Mouse (Mus musculus): ENCODE results near the gene Secisbp2. TPM values are rescaled to one million over a fixed set of nuclear protein-coding genes. Genes with fewer than 3 reads are reported as not detected.

Secisbp2 gene
- polyA plus RNA-seq, 1 experiment from 2014 or later = 32.2 TPM

GRCm38 (mm10) chr13:51646362-51647027 is 5.0 kb upstream of the Secisbp2 start:
- WGBS = 23% methylated on average over 3 of the region's 3 CpGs
- no peak overlapping the region for H3K9ac ChIP-seq (replicated peaks; ENCODE audit: low read length)
- H3K4me1 ChIP-seq (ENCODE audit: control insufficient read depth, insufficient read depth, low read length) = peaks cover 10% of the 10 kb centered on the region; the same call in 1 of the 2 replicates
- peak overlapping the region; percentile 85 for H3K4me2 ChIP-seq (ENCODE audit: low read length)
- H3K27me3 ChIP-seq (ENCODE audit: control insufficient read depth, insufficient read depth, low read length) = no peaks in the 10 kb centered on the region
- no peaks in the 10 kb centered on the region for H3K9me3 ChIP-seq (ENCODE audit: control insufficient read depth, low read length)
- H3K4me3 ChIP-seq (replicated peaks; ENCODE audit: low read depth, low read length) = peak overlapping the region; percentile 55
- H3K36me3 ChIP-seq (ENCODE audit: control insufficient read depth, insufficient read depth, low read length) = no peaks in the 10 kb centered on the region
- ATAC-seq (ENCODE audit: low FRiP score, low TSS enrichment) = no peak
- DNase-seq = no peak
- no peak overlapping the region for H3K27ac ChIP-seq (replicated peaks; ENCODE audit: low read depth, low read length)

GRCm38 (mm10) chr13:51647770-51648169 is 3.7 kb upstream of the Secisbp2 start:
- Histone ChIP-seq H3K27ac (replicated peaks; ENCODE audit: low read depth, low read length) (no peak overlapping the region), H3K9me3 (ENCODE audit: control insufficient read depth, low read length) (no peaks in the 10 kb centered on the region), H3K9ac (replicated peaks; ENCODE audit: low read length) (no peak overlapping the region), H3K4me1 (ENCODE audit: control insufficient read depth, insufficient read depth, low read length) (peaks cover 14% of the 10 kb centered on the region; the same call in 1 of the 2 replicates), H3K36me3 (ENCODE audit: control insufficient read depth, insufficient read depth, low read length) (no peaks in the 10 kb centered on the region), H3K4me2 (ENCODE audit: low read length) (no peak overlapping the region), H3K4me3 (replicated peaks; ENCODE audit: low read depth, low read length) (no peak overlapping the region), H3K27me3 (ENCODE audit: control insufficient read depth, insufficient read depth, low read length) (no peaks in the 10 kb centered on the region)
- WGBS = 90% methylated on average over 3 of the region's 3 CpGs
- no peak for ATAC-seq (ENCODE audit: low FRiP score, low TSS enrichment)
- DNase-seq = no peak

GRCm38 (mm10) chr13:51648237-51648636 is 3.3 kb upstream of the Secisbp2 start:
- Histone ChIP-seq H3K9ac (replicated peaks; ENCODE audit: low read length) (no peak overlapping the region), H3K4me2 (ENCODE audit: low read length) (no peak overlapping the region), H3K27me3 (ENCODE audit: control insufficient read depth, insufficient read depth, low read length) (no peaks in the 10 kb centered on the region), H3K4me3 (replicated peaks; ENCODE audit: low read depth, low read length) (no peak overlapping the region), H3K9me3 (ENCODE audit: control insufficient read depth, low read length) (no peaks in the 10 kb centered on the region), H3K27ac (replicated peaks; ENCODE audit: low read depth, low read length) (no peak overlapping the region), H3K36me3 (ENCODE audit: control insufficient read depth, insufficient read depth, low read length) (no peaks in the 10 kb centered on the region), H3K4me1 (ENCODE audit: control insufficient read depth, insufficient read depth, low read length) (peaks cover 14% of the 10 kb centered on the region; the same call in 1 of the 2 replicates)
- ATAC-seq (ENCODE audit: low FRiP score, low TSS enrichment) = no peak
- WGBS = 90% methylated on average over 4 of the region's 4 CpGs
- no peak for DNase-seq

GRCm38 (mm10) chr13:51649740-51650139 is 1.8 kb upstream of the Secisbp2 start:
- no peaks in the 10 kb centered on the region for H3K27me3 ChIP-seq (ENCODE audit: control insufficient read depth, insufficient read depth, low read length)
- H3K27ac ChIP-seq (replicated peaks; ENCODE audit: low read depth, low read length) = no peak overlapping the region
- H3K36me3 ChIP-seq (ENCODE audit: control insufficient read depth, insufficient read depth, low read length) = no peaks in the 10 kb centered on the region
- H3K9me3 ChIP-seq (ENCODE audit: control insufficient read depth, low read length) = no peaks in the 10 kb centered on the region
- ATAC-seq (ENCODE audit: low FRiP score, low TSS enrichment) (no peak), DNase-seq (no peak)
- H3K9ac ChIP-seq (replicated peaks; ENCODE audit: low read length) = no peak overlapping the region
- no peak overlapping the region for H3K4me3 ChIP-seq (replicated peaks; ENCODE audit: low read depth, low read length)
- H3K4me1 ChIP-seq (ENCODE audit: control insufficient read depth, insufficient read depth, low read length) = peaks cover 14% of the 10 kb centered on the region; the same call in 1 of the 2 replicates
- WGBS = 54% methylated on average over 1 of the region's 1 CpGs
- H3K4me2 ChIP-seq (ENCODE audit: low read length) = no peak overlapping the region

GRCm38 (mm10) chr13:51653159-51653558 is 1.7 kb downstream of the Secisbp2 start:
- H3K4me2 ChIP-seq (ENCODE audit: low read length) = no peak overlapping the region
- H3K36me3 ChIP-seq (ENCODE audit: control insufficient read depth, insufficient read depth, low read length) = peaks cover 33% of the 10 kb centered on the region
- H3K4me3 ChIP-seq (replicated peaks; ENCODE audit: low read depth, low read length) = no peak overlapping the region
- H3K9me3 ChIP-seq (ENCODE audit: control insufficient read depth, low read length) = no peaks in the 10 kb centered on the region
- H3K27me3 ChIP-seq (ENCODE audit: control insufficient read depth, insufficient read depth, low read length) = no peaks in the 10 kb centered on the region
- ATAC-seq (ENCODE audit: low FRiP score, low TSS enrichment) (no peak), DNase-seq (no peak)
- WGBS = 97% methylated on average over 6 of the region's 6 CpGs
- no peak overlapping the region for H3K9ac ChIP-seq (replicated peaks; ENCODE audit: low read length)
- peaks cover 9% of the 10 kb centered on the region; the same call in 1 of the 2 replicates for H3K4me1 ChIP-seq (ENCODE audit: control insufficient read depth, insufficient read depth, low read length)
- H3K27ac ChIP-seq (replicated peaks; ENCODE audit: low read depth, low read length) = no peak overlapping the region

DNA sequence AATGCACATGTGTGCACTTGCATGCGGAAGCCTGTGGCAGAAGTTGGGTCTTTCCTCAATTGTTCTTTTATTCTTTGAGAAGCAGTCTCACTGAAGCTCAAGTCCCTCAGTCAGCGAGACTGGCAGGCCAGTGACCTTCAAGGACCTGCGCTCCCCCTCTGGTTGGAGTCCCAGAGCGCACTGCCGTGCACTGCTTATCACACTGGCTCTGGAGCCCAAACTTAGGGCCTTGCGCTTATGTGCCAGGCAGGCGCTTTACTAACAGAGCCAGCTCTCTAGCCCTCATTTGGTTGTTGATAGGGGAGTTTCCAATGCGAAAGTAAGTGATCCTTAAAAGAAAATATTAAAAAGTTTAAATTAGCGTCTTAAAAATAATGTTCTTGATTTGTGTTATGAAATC is 2.5 kb downstream of the Secisbp2 start:
- H3K9me3 ChIP-seq (ENCODE audit: control insufficient read depth, low read length) = no peaks in the 10 kb centered on the region
- H3K27ac ChIP-seq (replicated peaks; ENCODE audit: low read depth, low read length) = no peak overlapping the region
- H3K4me1 ChIP-seq (ENCODE audit: control insufficient read depth, insufficient read depth, low read length) = peaks cover 9% of the 10 kb centered on the region; the same call in 1 of the 2 replicates
- H3K9ac ChIP-seq (replicated peaks; ENCODE audit: low read length) = no peak overlapping the region
- no peak overlapping the region for H3K4me3 ChIP-seq (replicated peaks; ENCODE audit: low read depth, low read length)
- WGBS = 95% methylated on average over 9 of the region's 9 CpGs
- peaks cover 39% of the 10 kb centered on the region for H3K36me3 ChIP-seq (ENCODE audit: control insufficient read depth, insufficient read depth, low read length)
- no peaks in the 10 kb centered on the region for H3K27me3 ChIP-seq (ENCODE audit: control insufficient read depth, insufficient read depth, low read length)
- DNase-seq = no peak
- H3K4me2 ChIP-seq (ENCODE audit: low read length) = no peak overlapping the region
- no peak for ATAC-seq (ENCODE audit: low FRiP score, low TSS enrichment)

GRCm38 (mm10) chr13:51656516-51657235 is 5.2 kb downstream of the Secisbp2 start:
- H3K4me3 ChIP-seq (replicated peaks; ENCODE audit: low read depth, low read length) = no peak overlapping the region
- ATAC-seq (ENCODE audit: low FRiP score, low TSS enrichment) = no peak
- H3K4me1 ChIP-seq (ENCODE audit: control insufficient read depth, insufficient read depth, low read length) = peaks cover 4% of the 10 kb centered on the region; the same call in 1 of the 2 replicates
- no peak overlapping the region for H3K27ac ChIP-seq (replicated peaks; ENCODE audit: low read depth, low read length)
- no peak overlapping the region for H3K4me2 ChIP-seq (ENCODE audit: low read length)
- DNase-seq = no peak
- H3K9me3 ChIP-seq (ENCODE audit: control insufficient read depth, low read length) = no peaks in the 10 kb centered on the region
- H3K9ac ChIP-seq (replicated peaks; ENCODE audit: low read length) = no peak overlapping the region
- peaks cover 64% of the 10 kb centered on the region for H3K36me3 ChIP-seq (ENCODE audit: control insufficient read depth, insufficient read depth, low read length)
- H3K27me3 ChIP-seq (ENCODE audit: control insufficient read depth, insufficient read depth, low read length) = no peaks in the 10 kb centered on the region
- 95% methylated on average over 13 of the region's 13 CpGs for WGBS

- ATAC-seq (ENCODE audit: low FRiP score, low TSS enrichment) = no peak
- H3K36me3 ChIP-seq (ENCODE audit: control insufficient read depth, insufficient read depth, low read length) = peaks cover 78% of the 10 kb centered on the region
- H3K4me2 ChIP-seq (ENCODE audit: low read length) = no peak overlapping the region
- H3K9me3 ChIP-seq (ENCODE audit: control insufficient read depth, low read length) = no peaks in the 10 kb centered on the region
- H3K9ac ChIP-seq (replicated peaks; ENCODE audit: low read length) = no peak overlapping the region
- no peak overlapping the region for H3K4me3 ChIP-seq (replicated peaks; ENCODE audit: low read depth, low read length)
- H3K4me1 ChIP-seq (ENCODE audit: control insufficient read depth, insufficient read depth, low read length) = no peaks in the 10 kb centered on the region
- 98% methylated on average over 3 of the region's 3 CpGs for WGBS
- no peaks in the 10 kb centered on the region for H3K27me3 ChIP-seq (ENCODE audit: control insufficient read depth, insufficient read depth, low read length)
- H3K27ac ChIP-seq (replicated peaks; ENCODE audit: low read depth, low read length) = no peak overlapping the region
- no peak for DNase-seq
These were observed 6.6 kb downstream of the Secisbp2 start for GRCm38 (mm10) chr13:51658094-51658493.

DNA sequence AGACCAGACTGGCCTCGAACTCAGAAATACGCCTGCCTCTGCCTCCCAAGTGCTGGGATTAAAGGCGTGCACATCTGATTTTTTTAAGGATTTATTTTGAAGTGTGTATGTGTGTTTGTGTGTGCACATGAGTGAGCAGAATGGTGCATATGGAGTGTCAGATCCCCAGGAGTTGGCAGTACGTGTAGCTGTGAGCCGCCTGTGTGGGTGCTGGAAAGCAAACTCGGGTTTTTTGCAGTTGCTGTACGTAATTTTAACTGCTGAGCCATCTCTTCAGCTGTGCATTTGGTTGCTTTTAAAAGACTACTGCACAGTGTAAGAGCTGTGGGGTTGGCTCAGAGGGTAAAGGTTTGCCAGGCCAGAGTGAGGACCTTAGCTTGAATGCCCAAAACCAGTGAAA is 8.1 kb downstream of the Secisbp2 start:
- H3K4me3 ChIP-seq (replicated peaks; ENCODE audit: low read depth, low read length) = no peak overlapping the region
- no peak for ATAC-seq (ENCODE audit: low FRiP score, low TSS enrichment)
- 97% methylated on average over 7 of the region's 7 CpGs for WGBS

More for the DNA sequence above, 8.1 kb downstream of the Secisbp2 start:
- Histone ChIP-seq H3K4me2 (ENCODE audit: low read length) (no peak overlapping the region), H3K4me1 (ENCODE audit: control insufficient read depth, insufficient read depth, low read length) (no peaks in the 10 kb centered on the region), H3K36me3 (ENCODE audit: control insufficient read depth, insufficient read depth, low read length) (peaks cover 87% of the 10 kb centered on the region), H3K9me3 (ENCODE audit: control insufficient read depth, low read length) (no peaks in the 10 kb centered on the region), H3K9ac (replicated peaks; ENCODE audit: low read length) (no peak overlapping the region), H3K27me3 (ENCODE audit: control insufficient read depth, insufficient read depth, low read length) (no peaks in the 10 kb centered on the region), H3K27ac (replicated peaks; ENCODE audit: low read depth, low read length) (no peak overlapping the region)
- DNase-seq = no peak

Measured in midbrain, embryonic 14.5 days (tissue).